Mouse (Mus musculus) Patski (cell line): ENCODE measurements at regions not wholly inside any gene's neighbourhood (a gene's known extent, or its start where the extent isn't known, plus 50 kb on each side); places are given as distances from the start of the nearest gene placed in this dataset.

ENCODE experiments used
- ATAC-seq: fragments of 100-300 bp; one replicate; pipeline ENCODE4 v1.8.0; 2021
- CTCF ChIA-PET: fragments of 350-600 bp; sonication (Branson Sonifier 250); formaldehyde crosslinking; loops from one replicate; lab custom pipeline; 2022; ENCODE audit warnings: inconsistent platforms; lab: Charles Lee
- POLR2A ChIA-PET: fragments of 350-600 bp; sonication (Branson Sonifier 250); formaldehyde crosslinking; loops from one replicate; lab custom pipeline; 2022; ENCODE audit warnings: antibody characterized with exemption, inconsistent platforms; lab: Charles Lee
- DNase-seq: peaks from one replicate; pipeline ENCODE4 v3.0.0-alpha.2; 2011; ENCODE audit warnings: low read depth, low spot score
- H3K27me3 ChIP-seq: fragments of 371-371 bp; one replicate; pipeline ENCODE4 v1.5.1; 2021
- CTCF ChIP-seq: fragments of 100-300 bp; IDR thresholded peaks from one replicate; pipeline ENCODE4 v1.5.1; 2021
- in situ Hi-C: fragments of 300-500 bp; cut with MboI; formaldehyde crosslinking; loops from 3 replicates; pipeline ENCODE4 v1.11.1; 2018; ENCODE audit warnings: low pct_unique_long_range_greater_than_20kb, mixed read lengths

DNA sequence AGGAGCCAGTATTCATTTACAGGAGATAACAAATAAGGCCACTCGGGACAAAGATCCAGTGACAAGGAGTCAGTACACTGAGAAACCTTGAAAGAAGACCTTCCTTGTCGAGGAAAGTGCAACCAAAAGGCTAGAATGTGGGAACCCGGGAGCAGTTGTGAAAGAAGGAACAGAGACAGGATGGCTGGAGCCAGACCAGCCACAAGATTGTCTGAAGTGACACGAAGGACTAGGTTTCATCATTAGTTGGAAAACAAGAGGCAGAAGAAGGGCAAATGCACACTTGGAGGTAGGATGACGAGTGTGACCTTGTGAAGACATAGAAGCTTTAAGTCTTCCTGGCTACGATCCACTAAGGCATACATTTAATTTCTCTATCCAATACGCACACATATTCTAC lies 54.6 kb upstream of the Nampt start:
- in situ Hi-C loops = no loop called here
- ATAC-seq (no peak), DNase-seq (no peak)
- H3K27me3 ChIP-seq = no peaks in the 10 kb centered on the region
- CTCF ChIA-PET = no interaction called here
- no peak for TF ChIP-seq CTCF
- POLR2A ChIA-PET = no interaction called here

GRCm38 (mm10) chr12:32765861-32766260 lies 53.5 kb upstream of the Nampt start:
- ATAC-seq (no peak), DNase-seq (no peak)
- no peaks in the 10 kb centered on the region for H3K27me3 ChIP-seq
- TF ChIP-seq CTCF = no peak
- POLR2A ChIA-PET = no interaction called here
- in situ Hi-C loops = no loop called here
- CTCF ChIA-PET = interaction anchor here (0.8 kb wide), 1 partner anchor 96 kb away, joined by 3 read pairs; no protein-coding TSS in a partner anchor

DNA sequence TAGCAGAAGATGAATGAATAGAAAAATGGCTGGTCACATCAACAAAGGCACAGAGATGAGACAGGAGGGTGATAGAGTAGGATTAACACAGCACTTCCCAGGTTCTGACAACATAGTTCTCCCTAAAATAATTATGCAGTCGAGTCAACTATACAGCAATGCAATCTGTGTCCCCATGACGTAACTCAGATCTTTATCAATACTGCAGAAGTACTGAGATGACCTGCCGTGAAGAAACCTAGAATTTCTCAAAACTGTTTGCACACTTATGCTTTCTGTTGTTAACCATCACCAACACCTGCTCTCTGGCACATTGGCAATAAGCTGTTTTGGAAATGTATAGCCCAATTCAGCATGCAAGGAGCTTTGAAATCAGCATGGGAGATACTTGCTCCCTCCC lies 52.8 kb upstream of the Nampt start:
- POLR2A ChIA-PET = no interaction called here
- H3K27me3 ChIP-seq = no peaks in the 10 kb centered on the region
- DNase-seq (no peak), ATAC-seq (no peak)
- TF ChIP-seq CTCF = no peak
- CTCF ChIA-PET = interaction anchor here (0.8 kb wide), 1 partner anchor 96 kb away, joined by 3 read pairs; no protein-coding TSS in a partner anchor
- in situ Hi-C loops = no loop called here

DNA sequence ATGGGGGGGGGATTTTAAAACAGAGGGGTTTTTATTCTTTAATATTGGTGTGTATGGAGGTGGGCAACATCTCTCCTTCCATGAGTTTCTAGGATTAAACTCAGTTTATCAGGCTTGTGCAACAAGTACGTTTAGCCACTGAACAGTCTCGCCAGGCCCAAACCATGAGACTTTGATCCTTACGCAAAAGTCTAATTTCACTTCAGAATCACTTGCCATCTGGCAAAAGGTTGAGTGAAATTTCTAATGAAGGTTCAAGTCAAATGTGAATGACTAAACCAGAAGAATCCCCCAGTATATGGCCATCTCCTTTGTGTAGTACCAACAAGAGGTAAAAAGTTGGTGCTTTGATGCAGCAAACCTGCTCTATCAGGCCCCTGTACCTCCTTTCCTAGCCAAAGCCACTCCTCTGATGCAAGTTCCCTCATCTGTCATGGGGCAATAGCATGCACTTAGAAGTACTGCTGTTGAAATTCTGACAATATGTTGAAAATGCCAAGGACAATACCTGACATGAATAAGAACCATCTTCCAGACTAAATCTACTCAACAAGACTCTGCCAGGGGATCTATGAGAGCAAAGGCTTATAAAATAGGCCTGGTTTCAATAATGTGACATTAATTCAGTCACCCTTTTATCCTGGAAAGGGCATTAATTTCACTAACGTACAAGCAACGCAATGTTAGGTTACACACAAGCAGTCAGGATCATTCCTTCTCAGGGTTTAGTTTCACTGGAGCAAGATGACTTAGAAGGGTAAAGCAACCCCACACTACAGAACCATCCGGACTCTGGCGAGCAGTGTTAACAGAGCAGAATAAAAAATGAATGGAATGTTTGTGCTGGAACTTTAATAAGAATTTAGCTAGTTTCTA lies 51.9 kb upstream of the Nampt start:
- TF ChIP-seq CTCF = no peak
- ChIA-PET POLR2A (no interaction called here), CTCF (no interaction called here)
- in situ Hi-C loops = no loop called here
- ATAC-seq (peak; percentile 85), DNase-seq (peak; percentile 4)
- H3K27me3 ChIP-seq = no peaks in the 10 kb centered on the region

GRCm38 (mm10) chr12:32768082-32768743 lies 51.1 kb upstream of the Nampt start:
- no peak for ATAC-seq
- ChIA-PET POLR2A (no interaction called here), CTCF (no interaction called here)
- in situ Hi-C loops = no loop called here
- no peak for DNase-seq
- TF ChIP-seq CTCF = no peak
- no peaks in the 10 kb centered on the region for H3K27me3 ChIP-seq

GRCm38 (mm10) chr12:32768744-32769535 lies 50.4 kb upstream of the Nampt start:
- POLR2A ChIA-PET = no interaction called here
- no peaks in the 10 kb centered on the region for H3K27me3 ChIP-seq
- TF ChIP-seq CTCF = no peak
- DNase-seq (no peak), ATAC-seq (no peak)
- in situ Hi-C loops = no loop called here
- CTCF ChIA-PET = interaction anchor here (1.2 kb wide), 1 partner anchor 8 kb away, joined by 5 read pairs; no protein-coding TSS in a partner anchor
